Mouse (Mus musculus): ENCODE measurements around the gene Kcnk7. TPM values are rescaled to one million over a fixed set of nuclear protein-coding genes. Genes with fewer than 3 reads are reported as not detected.
A peak's percentile ranks its signal among the peaks of the same experiment; 100 is the strongest.

Gene Kcnk7
- polyA plus RNA-seq, 1 experiment from 2014 or later = 0.87 TPM

DNA sequence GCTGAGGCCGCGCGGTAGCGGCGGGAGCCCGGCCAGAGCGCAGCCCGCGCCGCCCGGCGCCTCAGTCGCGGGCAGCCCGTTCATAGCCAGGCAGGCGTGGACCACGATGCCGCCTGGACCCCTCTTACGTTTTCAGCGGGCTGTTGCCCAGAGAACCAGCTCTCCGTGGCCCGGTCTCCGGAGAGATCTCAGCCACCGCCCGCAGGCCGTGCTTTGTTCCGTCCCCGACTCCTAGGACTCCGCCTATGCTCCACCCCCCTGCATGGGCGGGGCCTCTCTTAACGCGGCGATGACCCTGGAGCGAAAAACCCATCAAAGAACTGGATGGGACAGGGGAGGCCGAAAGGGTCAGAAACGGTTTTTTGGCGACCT lies 25.3 kb downstream of the Kcnk7 start, which contains the start of gene Fam89b:
TSS of gene Fam89b (minus strand) at position 210 of the 372 bp plus-strand sequence.
- peak within 1 kb of the TSS; percentile 91 for H3K27ac ChIP-seq (ENCODE audit: low read length)
- no peaks in the 10 kb centered on the region for H3K9me3 ChIP-seq (ENCODE audit: low read length)
- H3K27me3 ChIP-seq (replicated peaks; ENCODE audit: insufficient read depth, low read length) = no peaks in the 10 kb centered on the region
- peak; percentile 69 for ATAC-seq
- TF ChIP-seq EP300 (IDR thresholded peaks at IDR 0.05) (no peak), CTCF (IDR thresholded peaks at IDR 0.05) (no peak)
- no peaks in the 10 kb centered on the region for H3K36me3 ChIP-seq (ENCODE audit: insufficient read depth, low read length)
- under 1% methylated on average over 37 of the region's 37 CpGs for WGBS
- peak within 1 kb of the TSS; percentile 91 for H3K9ac ChIP-seq (replicated peaks; ENCODE audit: low read depth)
- peaks cover 42% of the 10 kb centered on the region for H3K4me1 ChIP-seq (ENCODE audit: insufficient read depth, low read depth, low read length)
- peak within 1 kb of the TSS; percentile 90 for H3K4me2 ChIP-seq (replicated peaks; ENCODE audit: low read depth, low read length)
- peak within 1 kb of the TSS; percentile 92 for H3K4me3 ChIP-seq (ENCODE audit: low read depth, low read length)
- peak; percentile 94 for DNase-seq (ENCODE audit: low spot score)

DNA sequence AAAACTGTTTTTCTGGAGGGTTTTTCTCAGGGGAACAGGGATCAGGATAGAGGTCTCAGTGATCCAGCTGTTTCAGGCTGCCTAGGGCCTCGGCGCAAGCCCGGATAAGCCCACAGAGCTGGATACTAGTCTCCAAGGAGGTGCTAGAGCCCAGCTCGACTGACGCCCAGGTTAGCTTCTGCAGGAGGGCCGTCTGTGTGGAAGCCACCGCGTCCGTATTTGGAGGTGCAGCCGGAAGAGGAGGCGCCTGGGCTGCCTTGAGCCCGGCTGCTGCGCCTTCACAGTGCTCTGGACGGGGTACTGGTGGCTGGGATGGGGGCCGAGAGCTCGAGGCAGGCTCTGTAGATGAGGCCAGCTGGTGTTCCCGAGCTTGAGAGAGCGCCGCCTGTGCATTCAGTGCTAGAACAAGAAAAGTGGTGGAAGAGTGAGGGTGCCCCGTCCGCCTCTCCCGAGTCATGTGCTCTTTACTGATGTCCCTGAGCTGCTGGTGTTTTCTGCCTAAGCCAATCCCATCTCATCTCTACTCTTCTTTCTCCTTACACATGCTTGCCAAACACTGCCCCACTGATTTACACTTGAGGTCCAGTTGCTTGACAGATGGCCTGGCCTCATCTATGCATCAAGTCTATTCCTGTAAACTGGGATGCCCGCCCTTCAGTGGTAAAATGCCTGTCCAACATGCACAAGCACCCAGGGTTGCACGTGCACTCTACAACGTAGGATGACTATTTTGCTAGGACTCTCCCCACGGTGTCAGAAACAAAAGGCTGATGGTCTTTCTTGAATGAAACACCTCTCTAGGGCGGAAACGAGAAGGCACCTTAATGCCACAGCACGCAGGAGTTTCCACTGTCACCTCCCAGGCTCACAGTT lies 26.4 kb downstream of the Kcnk7 start:
- peak overlapping the region; percentile 85 for H3K4me2 ChIP-seq (replicated peaks; ENCODE audit: low read depth, low read length)
- DNase-seq (ENCODE audit: low spot score) (no peak), ATAC-seq (no peak)
- H3K4me3 ChIP-seq (ENCODE audit: low read depth, low read length) = peak overlapping the region; percentile 57; the same call in 1 of the 2 replicates
- no peak overlapping the region for H3K27ac ChIP-seq (ENCODE audit: low read length)
- H3K9me3 ChIP-seq (ENCODE audit: low read length) = no peaks in the 10 kb centered on the region
- no peak for TF ChIP-seq EP300 (IDR thresholded peaks at IDR 0.05)
- TF ChIP-seq CTCF (IDR thresholded peaks at IDR 0.05) = no peak
- peaks cover 35% of the 10 kb centered on the region for H3K4me1 ChIP-seq (ENCODE audit: insufficient read depth, low read depth, low read length)
- 0 out of 2 replicates have a peak overlapping the region, but pooled peaks have one; percentile 29 for H3K9ac ChIP-seq (replicated peaks; ENCODE audit: low read depth)
- no peaks in the 10 kb centered on the region for H3K36me3 ChIP-seq (ENCODE audit: insufficient read depth, low read length)
- 75% methylated on average over 27 of the region's 29 CpGs for WGBS
- H3K27me3 ChIP-seq (replicated peaks; ENCODE audit: insufficient read depth, low read length) = no peaks in the 10 kb centered on the region

DNA sequence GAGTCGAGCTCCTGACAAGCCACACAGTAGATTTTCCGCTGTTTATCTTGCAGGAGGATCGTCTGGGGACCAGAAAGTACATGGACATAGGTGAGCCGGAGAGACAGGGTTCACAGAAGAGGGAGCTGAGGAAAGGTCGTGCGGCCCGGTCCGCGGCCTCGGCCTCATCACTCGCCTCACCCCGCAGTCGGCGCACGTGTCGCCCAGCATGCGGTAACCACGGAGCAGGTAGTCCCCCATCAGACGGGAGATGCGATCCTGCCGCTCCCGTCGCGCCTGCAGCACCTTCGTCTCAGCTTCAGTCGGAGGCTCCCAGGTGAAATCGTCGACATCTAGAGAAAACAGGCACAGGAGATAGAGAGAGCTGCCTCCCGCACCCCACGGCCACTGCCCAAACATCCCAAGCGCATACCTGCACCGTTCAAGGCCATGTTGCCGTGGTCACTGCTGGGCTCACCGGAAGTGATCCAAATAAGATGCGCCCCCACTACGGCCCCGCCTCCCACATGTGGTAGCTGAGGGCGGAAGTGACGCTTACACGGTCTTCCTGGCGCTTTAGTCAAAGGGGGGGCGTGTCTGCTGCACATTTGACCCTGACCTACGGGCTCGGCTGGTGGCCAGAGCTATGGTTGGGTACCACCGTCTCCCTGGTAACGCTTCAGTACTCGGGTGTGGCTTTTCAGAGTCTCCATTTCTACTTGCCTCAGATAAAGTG lies 27.3 kb downstream of the Kcnk7 start:
- H3K27me3 ChIP-seq (replicated peaks; ENCODE audit: insufficient read depth, low read length) = no peaks in the 10 kb centered on the region
- H3K4me2 ChIP-seq (replicated peaks; ENCODE audit: low read depth, low read length) = peak overlapping the region; percentile 85
- TF ChIP-seq EP300 (IDR thresholded peaks at IDR 0.05) = no peak
- TF ChIP-seq CTCF (IDR thresholded peaks at IDR 0.05) = no peak
- ATAC-seq (peak; percentile 84), DNase-seq (ENCODE audit: low spot score) (peak; percentile 97)
- under 1% methylated on average over 47 of the region's 47 CpGs for WGBS
- no peak overlapping the region for H3K27ac ChIP-seq (ENCODE audit: low read length)
- no peaks in the 10 kb centered on the region for H3K9me3 ChIP-seq (ENCODE audit: low read length)
- peaks cover 31% of the 10 kb centered on the region for H3K4me1 ChIP-seq (ENCODE audit: insufficient read depth, low read depth, low read length)
- H3K36me3 ChIP-seq (ENCODE audit: insufficient read depth, low read length) = no peaks in the 10 kb centered on the region
- 0 out of 2 replicates have a peak overlapping the region, but pooled peaks have one; percentile 29 for H3K9ac ChIP-seq (replicated peaks; ENCODE audit: low read depth)
- peak overlapping the region; percentile 57 for H3K4me3 ChIP-seq (ENCODE audit: low read depth, low read length)

DNA sequence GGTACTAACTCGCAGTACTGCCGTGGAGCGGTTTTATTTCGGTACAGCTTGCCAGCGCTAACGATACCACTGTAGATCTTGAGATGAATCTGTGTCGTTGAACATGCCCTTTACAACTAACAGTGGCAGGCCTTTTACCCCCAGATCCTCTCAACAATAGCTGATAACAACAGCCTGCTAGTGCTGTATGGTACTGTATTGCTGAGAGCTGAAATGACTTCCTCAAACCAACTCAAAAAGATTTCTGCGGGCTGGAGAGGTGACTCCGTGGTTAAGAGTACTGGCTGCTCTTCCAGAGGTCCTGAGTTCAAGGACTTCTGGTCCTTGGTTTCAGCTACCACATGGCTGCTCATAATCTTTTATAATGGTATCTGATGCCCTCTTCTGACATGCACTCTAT lies 30.2 kb downstream of the Kcnk7 start:
- H3K27ac ChIP-seq (ENCODE audit: low read length) = no peak overlapping the region

DNA sequence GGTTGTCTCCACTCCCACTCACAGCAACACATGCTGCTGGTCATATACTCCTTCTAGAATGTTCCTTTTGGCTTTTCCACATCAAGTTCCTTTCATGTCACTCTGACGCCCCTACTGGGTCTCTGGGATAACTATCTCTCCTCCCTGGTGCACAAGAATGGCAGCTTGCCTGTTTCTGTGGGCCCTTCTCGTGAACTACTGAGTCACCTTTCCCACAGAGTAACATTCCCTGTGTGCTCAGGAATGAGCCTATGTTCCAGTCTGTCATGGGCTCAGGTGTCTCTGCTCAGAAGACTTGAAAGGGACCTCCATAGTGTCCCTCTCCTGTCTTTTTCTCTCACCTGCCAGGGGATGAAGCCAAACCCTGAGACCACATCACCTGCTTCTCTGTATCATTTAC lies 35.3 kb downstream of the Kcnk7 start:
- Histone ChIP-seq H3K4me1 (ENCODE audit: insufficient read depth, low read depth, low read length) (peaks cover 26% of the 10 kb centered on the region), H3K27ac (ENCODE audit: low read length) (peak overlapping the region; percentile 89), H3K36me3 (ENCODE audit: insufficient read depth, low read length) (no peaks in the 10 kb centered on the region), H3K4me3 (ENCODE audit: low read depth, low read length) (no peak overlapping the region), H3K27me3 (replicated peaks; ENCODE audit: insufficient read depth, low read length) (no peaks in the 10 kb centered on the region), H3K4me2 (replicated peaks; ENCODE audit: low read depth, low read length) (no peak overlapping the region), H3K9ac (replicated peaks; ENCODE audit: low read depth) (no peak overlapping the region), H3K9me3 (ENCODE audit: low read length) (no peaks in the 10 kb centered on the region)
- 43% methylated on average over 2 of the region's 2 CpGs for WGBS
- peak; percentile 12; the same call in 1 of the 2 replicates for TF ChIP-seq CTCF (IDR thresholded peaks at IDR 0.05)
- no peak for TF ChIP-seq EP300 (IDR thresholded peaks at IDR 0.05)
- DNase-seq (ENCODE audit: low spot score) (no peak), ATAC-seq (no peak)

More for the DNA sequence above, 30.2 kb downstream of the Kcnk7 start:
- no peak overlapping the region for H3K4me2 ChIP-seq (replicated peaks; ENCODE audit: low read depth, low read length)
- peaks cover 12% of the 10 kb centered on the region for H3K4me1 ChIP-seq (ENCODE audit: insufficient read depth, low read depth, low read length)
- no peak overlapping the region for H3K9ac ChIP-seq (replicated peaks; ENCODE audit: low read depth)
- H3K36me3 ChIP-seq (ENCODE audit: insufficient read depth, low read length) = no peaks in the 10 kb centered on the region
- H3K4me3 ChIP-seq (ENCODE audit: low read depth, low read length) = no peak overlapping the region
- DNase-seq (ENCODE audit: low spot score) = no peak
- H3K27me3 ChIP-seq (replicated peaks; ENCODE audit: insufficient read depth, low read length) = no peaks in the 10 kb centered on the region
- 75% methylated on average over 9 of the region's 9 CpGs for WGBS
- TF ChIP-seq EP300 (IDR thresholded peaks at IDR 0.05) (no peak), CTCF (IDR thresholded peaks at IDR 0.05) (no peak)
- no peak for ATAC-seq
- H3K9me3 ChIP-seq (ENCODE audit: low read length) = no peaks in the 10 kb centered on the region

Data from lung, postnatal 0 days (tissue).